Mouse (Mus musculus) cortical plate, adult 2 months (tissue): Measurements from ENCODE around the gene Pex26. TPM values are rescaled to one million over a fixed set of nuclear protein-coding genes. Genes with fewer than 3 reads are reported as not detected.

Source experiments
- H3K27ac ChIP-seq: fragments of 200-500 bp; 2 replicates; pipeline ENCODE4 v1.5.1; 2012; ENCODE audit warnings: low read length, control low read depth, inconsistent platforms; ENCODE audit not compliant: insufficient read depth
- H3K4me1 ChIP-seq: fragments of 200-500 bp; 2 replicates; pipeline ENCODE4 v1.6.1; 2011; ENCODE audit warnings: low read length; ENCODE audit not compliant: control insufficient read depth, insufficient read depth
- H3K4me3 ChIP-seq: fragments of 200-500 bp; 2 replicates; pipeline ENCODE4 v1.5.1; 2011; ENCODE audit warnings: mild to moderate bottlenecking, low read length, control low read depth; ENCODE audit not compliant: insufficient read depth
- CTCF ChIP-seq: fragments of 200-500 bp; IDR thresholded peaks from 2 replicates; pipeline ENCODE4 v1.5.1; 2011; ENCODE audit warnings: mild to moderate bottlenecking, control low read depth, low read length; ENCODE audit not compliant: insufficient read depth; ENCODE audit errors: extremely low read depth
- POLR2A ChIP-seq: fragments of 200-500 bp; IDR thresholded peaks from 2 replicates; pipeline ENCODE4 v1.6.1; 2011; ENCODE audit warnings: mild to moderate bottlenecking, low read length, control low read depth; ENCODE audit not compliant: insufficient read depth; ENCODE audit errors: extremely low read depth
- polyA plus RNA-seq: library from polyadenylated mRNA; depleted of rRNA; stranded (reverse); fragments of >200 nt; gene quantifications from 2 replicates; pipeline ENCODE4 v1.2.3, GENCODE M21; 2012

Gene Pex26
- polyA plus RNA-seq, 1 experiment: 15.4 TPM

DNA sequence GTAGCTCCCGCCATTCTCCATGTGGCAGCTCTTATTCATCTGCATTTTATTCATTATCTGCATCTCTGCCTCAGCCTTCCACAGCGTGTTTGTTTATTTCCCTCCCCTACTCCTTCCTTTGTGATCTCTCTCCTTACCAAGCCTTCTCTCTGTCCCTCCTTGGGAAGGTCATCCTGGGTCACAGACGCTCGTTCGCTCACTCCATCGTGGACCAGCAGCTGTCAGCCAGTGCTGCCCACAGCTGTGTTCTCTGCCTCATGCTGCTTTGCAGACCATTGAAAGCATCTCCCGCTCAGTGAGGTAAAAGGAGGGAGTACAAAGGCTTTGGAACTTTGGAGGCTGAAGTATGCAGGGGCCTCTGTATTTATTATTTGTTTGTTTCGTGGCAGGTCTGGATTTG, 37.6 kb upstream of the Pex26 start:
- Histone ChIP-seq H3K27ac (no peak overlapping the region), H3K4me1 (peaks cover 3% of the 10 kb centered on the region), H3K4me3 (no peak overlapping the region)
- no peak for TF ChIP-seq POLR2A
- no peak for TF ChIP-seq CTCF

DNA sequence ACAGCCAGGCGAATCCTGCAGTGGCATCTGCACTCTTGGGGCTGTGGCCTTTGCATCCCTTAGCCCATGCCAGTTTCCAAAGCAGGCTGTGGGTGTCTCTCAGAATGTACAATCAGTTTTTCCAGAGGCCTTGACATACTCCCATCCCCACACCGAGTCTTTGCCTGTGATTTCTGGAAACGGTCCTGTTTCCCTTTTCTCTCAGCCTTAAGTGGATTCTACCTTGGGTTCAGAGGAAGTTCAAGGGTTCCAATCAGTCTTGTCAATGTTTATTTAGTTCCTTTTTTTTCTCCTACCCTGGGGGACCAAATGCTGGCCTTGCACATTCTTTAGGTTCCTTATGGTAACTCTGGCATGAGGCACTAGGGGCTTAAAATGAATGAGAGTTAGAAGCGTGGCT, 36.7 kb upstream of the Pex26 start:
- Histone ChIP-seq H3K4me1 (peaks cover 3% of the 10 kb centered on the region), H3K27ac (no peak overlapping the region), H3K4me3 (no peak overlapping the region)
- TF ChIP-seq CTCF: no peak

DNA sequence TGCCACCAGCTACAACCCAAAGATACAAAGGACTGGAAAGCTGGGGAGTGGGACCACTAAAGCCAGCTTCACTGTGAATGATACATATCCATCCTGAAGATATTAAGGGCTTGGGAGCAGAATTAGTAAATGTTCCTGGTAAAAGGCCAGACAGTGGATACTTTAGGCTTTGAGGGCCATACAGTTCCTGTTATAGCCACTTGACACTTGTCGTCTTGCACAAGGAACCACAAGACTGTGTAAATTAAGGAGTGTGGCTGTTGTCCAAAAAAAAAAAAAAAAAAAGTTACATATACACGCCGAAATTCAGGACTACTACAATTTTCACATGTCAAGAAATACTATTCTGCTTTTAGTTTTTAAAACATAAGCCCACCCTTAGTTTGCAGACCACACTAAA, 35.1 kb upstream of the Pex26 start:
- H3K27ac ChIP-seq: no peak overlapping the region
- TF ChIP-seq CTCF: no peak
- no peak for TF ChIP-seq POLR2A
- H3K4me1 ChIP-seq: peaks cover 3% of the 10 kb centered on the region
- no peak overlapping the region for H3K4me3 ChIP-seq

DNA sequence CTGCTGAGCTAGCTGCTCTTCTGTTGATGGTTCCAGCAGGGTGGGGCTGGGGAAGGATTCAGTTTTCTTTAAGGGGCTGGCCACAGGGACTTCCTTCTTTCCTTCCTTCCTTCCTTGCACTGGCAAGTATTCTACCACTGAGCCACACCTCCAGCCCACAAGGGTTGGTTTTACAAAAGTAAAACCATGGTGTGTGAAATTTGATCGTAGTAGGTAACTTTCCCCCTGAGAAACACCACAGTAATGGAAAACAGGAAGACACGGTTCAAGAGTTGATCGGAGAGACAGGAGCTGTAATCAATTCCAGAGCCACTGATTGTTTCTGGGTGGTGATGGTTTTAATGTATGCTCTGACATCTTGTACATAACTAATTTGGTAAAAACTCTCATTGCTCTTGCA, 34.0 kb upstream of the Pex26 start:
- Histone ChIP-seq H3K4me1 (peaks cover 3% of the 10 kb centered on the region), H3K4me3 (no peak overlapping the region), H3K27ac (no peak overlapping the region)
- TF ChIP-seq CTCF (no peak), POLR2A (no peak)

DNA sequence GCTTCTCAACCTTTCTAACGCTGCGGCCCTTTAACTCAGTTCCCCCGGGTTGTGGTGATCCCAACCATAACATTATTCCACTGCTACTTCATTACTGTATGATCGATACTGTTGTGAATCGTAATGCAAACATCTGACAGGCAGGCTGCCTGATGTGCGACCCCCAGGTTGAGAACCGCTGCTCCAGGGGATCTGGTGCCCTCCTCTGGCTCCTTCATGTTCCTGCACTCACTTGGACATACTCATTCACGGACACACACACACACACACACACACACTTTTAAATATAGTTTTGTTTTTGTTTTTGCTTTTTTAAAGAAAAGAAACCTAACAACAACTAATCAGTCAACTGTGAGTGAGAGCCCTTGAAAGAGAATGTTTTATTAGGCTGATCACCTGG, 33.3 kb upstream of the Pex26 start:
- Histone ChIP-seq H3K4me3 (no peak overlapping the region), H3K27ac (no peak overlapping the region), H3K4me1 (peaks cover 3% of the 10 kb centered on the region; the same call in 1 of the 2 replicates)
- TF ChIP-seq CTCF (no peak), POLR2A (no peak)

DNA sequence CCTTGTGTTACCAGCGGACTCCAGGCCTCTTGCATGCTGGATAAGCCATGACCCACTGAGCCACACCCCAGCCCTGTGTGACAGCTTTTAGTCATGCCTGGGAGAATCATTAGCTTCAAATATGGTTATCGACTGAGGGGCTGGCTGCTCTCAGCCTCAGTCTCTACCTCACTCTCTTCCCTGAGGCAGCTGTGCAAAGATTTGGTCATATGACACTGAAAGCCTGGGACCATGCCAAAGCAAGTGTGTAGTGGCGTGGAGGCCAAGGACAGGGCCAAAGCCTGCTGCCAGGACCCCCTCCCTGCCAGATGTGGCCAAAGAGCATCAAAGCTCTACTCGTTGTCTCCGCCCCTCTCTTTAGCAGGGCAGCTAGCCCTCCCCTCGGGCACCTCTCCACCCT, 31.7 kb upstream of the Pex26 start:
- Histone ChIP-seq H3K4me3 (no peak overlapping the region), H3K27ac (no peak overlapping the region), H3K4me1 (peaks cover 6% of the 10 kb centered on the region)
- TF ChIP-seq POLR2A (no peak), CTCF (no peak)

DNA sequence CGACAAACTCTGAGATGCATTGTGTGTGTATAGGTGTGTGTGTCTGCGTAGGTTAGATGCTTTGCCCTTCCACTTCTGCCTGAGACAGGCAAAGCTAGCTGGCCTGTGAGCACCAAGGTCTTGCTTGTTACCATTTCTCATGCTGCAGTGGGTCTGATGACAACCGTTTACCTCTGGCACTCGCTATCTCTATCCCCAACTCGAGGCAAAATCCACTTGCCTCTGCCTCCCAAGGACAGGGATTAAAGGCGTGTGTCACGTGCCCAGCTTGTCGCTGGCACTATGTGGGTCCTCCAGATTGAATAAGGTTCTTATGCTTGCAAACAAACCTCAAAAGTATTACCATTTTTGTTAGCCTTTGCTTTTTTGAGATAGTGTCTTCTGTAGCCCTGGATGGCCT, 30.3 kb upstream of the Pex26 start:
- Histone ChIP-seq H3K4me3 (no peak overlapping the region), H3K27ac (no peak overlapping the region), H3K4me1 (peaks cover 6% of the 10 kb centered on the region)
- TF ChIP-seq POLR2A (no peak), CTCF (no peak)

DNA sequence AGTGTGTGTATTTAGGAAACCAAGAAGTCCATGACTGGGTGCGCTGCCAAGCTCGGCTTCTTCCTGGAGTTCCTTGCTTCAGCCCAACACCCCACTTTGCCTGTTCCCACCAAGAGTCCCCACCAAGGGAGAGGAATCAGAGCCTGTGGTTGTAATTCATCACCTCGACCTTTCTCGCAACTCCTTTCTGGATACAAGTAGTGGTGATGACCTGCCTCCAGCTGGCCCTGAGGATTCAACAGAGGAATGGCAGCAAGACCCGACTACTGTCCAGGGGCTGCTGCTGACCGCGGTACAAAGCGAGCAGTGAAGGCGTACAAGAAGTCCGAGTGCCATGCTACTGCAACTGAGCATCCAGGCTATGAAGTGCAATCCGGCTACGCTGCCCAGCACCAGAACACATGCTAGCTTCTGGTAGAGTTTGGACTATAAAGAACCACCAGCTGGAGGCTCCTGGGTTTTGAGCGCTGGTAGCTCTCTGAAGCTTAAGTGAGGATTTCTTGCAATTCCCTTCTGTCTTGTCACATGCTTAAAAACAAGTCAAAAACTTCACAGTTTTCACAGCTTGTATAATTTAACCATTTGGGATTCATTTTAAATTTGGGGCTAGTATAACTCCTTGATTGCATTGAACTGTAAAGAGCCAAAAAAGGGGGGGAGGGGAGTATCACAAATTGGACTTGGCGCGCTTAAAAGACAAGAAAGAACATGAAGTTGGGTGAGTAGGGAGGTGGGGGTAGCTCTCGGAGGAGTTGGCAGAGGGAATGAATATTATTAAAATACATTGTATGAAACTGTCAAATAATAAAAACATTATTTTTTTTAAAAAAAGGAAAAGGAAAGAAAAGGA, 28.8 kb upstream of the Pex26 start:
- Histone ChIP-seq H3K4me3 (no peak overlapping the region), H3K27ac (no peak overlapping the region), H3K4me1 (peaks cover 6% of the 10 kb centered on the region)
- no peak for TF ChIP-seq CTCF
- TF ChIP-seq POLR2A: no peak

DNA sequence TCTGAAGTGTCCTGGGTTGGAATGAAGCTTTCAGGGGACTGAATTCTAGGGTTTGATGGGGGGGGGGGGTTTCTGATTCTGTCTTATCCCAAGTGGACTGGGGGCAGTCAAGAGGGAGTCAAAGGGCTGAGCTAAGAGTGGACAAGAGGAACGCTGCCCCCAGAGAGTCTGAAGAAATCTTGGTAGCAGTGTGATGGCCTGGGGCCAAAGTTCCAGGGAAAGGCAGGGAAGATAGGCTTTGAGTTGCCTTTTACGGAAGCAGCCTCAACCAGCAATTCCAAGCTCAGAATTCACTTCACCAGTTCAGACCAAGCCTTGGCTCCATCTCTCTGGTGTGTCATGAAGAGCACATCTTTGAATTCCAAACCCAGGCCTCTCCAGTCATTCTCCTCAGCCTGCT, 27.4 kb upstream of the Pex26 start:
- H3K4me1 ChIP-seq: peaks cover 6% of the 10 kb centered on the region
- TF ChIP-seq CTCF (no peak), POLR2A (no peak)
- H3K4me3 ChIP-seq: no peak overlapping the region
- H3K27ac ChIP-seq: no peak overlapping the region

DNA sequence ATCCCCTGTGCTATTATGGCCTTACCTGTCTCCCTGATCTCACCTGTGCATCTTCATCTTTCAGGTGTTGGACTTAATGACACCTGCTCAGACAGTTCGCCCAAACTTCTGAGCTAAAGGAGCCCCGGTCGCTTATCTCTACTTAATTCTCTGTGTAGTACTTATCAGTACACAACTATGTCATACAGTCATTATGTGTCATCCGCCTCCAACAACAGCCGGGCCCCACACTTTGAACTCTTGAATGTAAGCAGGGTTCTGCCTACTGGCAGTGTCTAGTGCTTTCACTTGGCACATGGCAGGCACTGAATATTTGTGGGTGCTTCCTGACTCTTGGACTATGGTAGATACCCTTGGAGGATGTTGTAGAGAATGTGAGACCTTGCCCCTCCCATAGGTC, 23.9 kb upstream of the Pex26 start:
- no peak overlapping the region for H3K27ac ChIP-seq
- H3K4me3 ChIP-seq: no peak overlapping the region
- TF ChIP-seq POLR2A (no peak), CTCF (no peak)
- peaks cover 4% of the 10 kb centered on the region for H3K4me1 ChIP-seq

DNA sequence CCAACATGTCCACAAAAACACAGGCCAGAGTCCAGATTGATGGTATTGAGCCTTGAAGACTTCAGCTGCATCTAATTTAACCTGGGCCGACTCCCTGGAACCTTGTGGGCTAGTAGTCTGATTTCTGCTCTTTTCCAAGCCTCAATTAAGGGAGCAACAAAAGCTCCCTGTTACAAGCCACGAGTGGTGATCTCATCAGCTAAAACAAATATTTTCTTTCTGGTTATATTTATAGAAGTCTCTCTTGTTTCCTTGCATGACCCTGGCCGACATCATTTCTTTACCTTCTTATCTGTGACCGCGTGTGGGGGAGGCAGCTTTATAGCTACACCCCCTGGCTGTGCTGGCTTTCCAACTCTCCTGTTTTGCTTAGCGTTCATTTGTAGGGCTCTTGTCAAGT, 23.3 kb upstream of the Pex26 start:
- TF ChIP-seq CTCF: no peak
- TF ChIP-seq POLR2A: no peak
- no peak overlapping the region for H3K4me3 ChIP-seq

More for the DNA sequence above, 23.3 kb upstream of the Pex26 start:
- Histone ChIP-seq H3K27ac (no peak overlapping the region), H3K4me1 (peaks cover 4% of the 10 kb centered on the region)
